Mouse (Mus musculus): ENCODE measurements around the gene Trpt1.

- TF ChIP-seq CTCF (IDR thresholded peaks at IDR 0.05; ENCODE audit: extremely low read depth, insufficient read depth, low read length) (no peak), POLR2A (IDR thresholded peaks at IDR 0.05; ENCODE audit: extremely low read depth, insufficient read depth, low read length) (no peak)
Measured at GRCm38 (mm10) chr19:6973581-6974190, 22.2 kb upstream of the Trpt1 start.
